Mouse (Mus musculus): ENCODE data around the gene Galntl5. TPM values are rescaled to one million over a fixed set of nuclear protein-coding genes. Genes with fewer than 3 reads are reported as not detected.
"Not testable (repeated sequence)": the region's sequence is repeated elsewhere in the genome, so short reads cannot be mapped to it uniquely, and the experiment has no call there.

Galntl5 gene
- total RNA-seq (2022): not detected

GRCm38 (mm10) chr5:25181004-25181531 lies at the start of gene Galntl5:
Gene Galntl5, plus strand, starts transcription at chr5:25181460.
- peak; percentile 15 for DNase-seq

- no peak for DNase-seq
These were observed 34.6 kb upstream of the Galntl5 start for GRCm38 (mm10) chr5:25146705-25147104.

- no peak for DNase-seq
These were observed 31.8 kb upstream of the Galntl5 start for GRCm38 (mm10) chr5:25149331-25149965.

GRCm38 (mm10) chr5:25153491-25153890 lies 27.8 kb upstream of the Galntl5 start:
- DNase-seq: no peak

GRCm38 (mm10) chr5:25153996-25154395 lies 27.3 kb upstream of the Galntl5 start:
- DNase-seq: no peak

GRCm38 (mm10) chr5:25154823-25155222 lies 26.4 kb upstream of the Galntl5 start:
- no peak for DNase-seq

GRCm38 (mm10) chr5:25155351-25155750 lies 25.9 kb upstream of the Galntl5 start:
- no peak for DNase-seq

- DNase-seq: no peak
These were observed 24.1 kb upstream of the Galntl5 start for GRCm38 (mm10) chr5:25157136-25157535.

- DNase-seq: no peak
These were observed 20.7 kb upstream of the Galntl5 start for GRCm38 (mm10) chr5:25160515-25160914.

GRCm38 (mm10) chr5:25162981-25163380 lies 18.3 kb upstream of the Galntl5 start:
- DNase-seq: no peak

- DNase-seq: no peak
These were observed 17.3 kb upstream of the Galntl5 start for GRCm38 (mm10) chr5:25163938-25164337.

GRCm38 (mm10) chr5:25164341-25164740 lies 16.9 kb upstream of the Galntl5 start:
- DNase-seq: no peak

GRCm38 (mm10) chr5:25165102-25165788 lies 16.0 kb upstream of the Galntl5 start:
- DNase-seq: no peak

- no peak for DNase-seq
These were observed 15.5 kb upstream of the Galntl5 start for GRCm38 (mm10) chr5:25165789-25166135.

- DNase-seq: no peak
These were observed 14.6 kb upstream of the Galntl5 start for GRCm38 (mm10) chr5:25166665-25167064.

- not testable (repeated sequence) for DNase-seq
These were observed 3.3 kb upstream of the Galntl5 start for GRCm38 (mm10) chr5:25177937-25178336.

- DNase-seq: not testable (repeated sequence)
These were observed 2.7 kb upstream of the Galntl5 start for GRCm38 (mm10) chr5:25178543-25178942.

GRCm38 (mm10) chr5:25179284-25179683 lies 2.0 kb upstream of the Galntl5 start:
- no peak for DNase-seq

- no peak for DNase-seq
These were observed 1.2 kb upstream of the Galntl5 start for GRCm38 (mm10) chr5:25179936-25180488.

GRCm38 (mm10) chr5:25183595-25183994 lies 2.3 kb downstream of the Galntl5 start:
- DNase-seq: no peak

- DNase-seq: no peak
These were observed 3.3 kb downstream of the Galntl5 start for GRCm38 (mm10) chr5:25184594-25184993.

- DNase-seq: no peak
These were observed 6.5 kb downstream of the Galntl5 start for GRCm38 (mm10) chr5:25187727-25188126.

GRCm38 (mm10) chr5:25188802-25189201 lies 7.5 kb downstream of the Galntl5 start:
- no peak for DNase-seq

GRCm38 (mm10) chr5:25190521-25190920 lies 9.3 kb downstream of the Galntl5 start:
- peak; percentile 30 for DNase-seq
